25 mouse cellular contexts compared by ENCODE assay signal in the genomic region with DNA sequence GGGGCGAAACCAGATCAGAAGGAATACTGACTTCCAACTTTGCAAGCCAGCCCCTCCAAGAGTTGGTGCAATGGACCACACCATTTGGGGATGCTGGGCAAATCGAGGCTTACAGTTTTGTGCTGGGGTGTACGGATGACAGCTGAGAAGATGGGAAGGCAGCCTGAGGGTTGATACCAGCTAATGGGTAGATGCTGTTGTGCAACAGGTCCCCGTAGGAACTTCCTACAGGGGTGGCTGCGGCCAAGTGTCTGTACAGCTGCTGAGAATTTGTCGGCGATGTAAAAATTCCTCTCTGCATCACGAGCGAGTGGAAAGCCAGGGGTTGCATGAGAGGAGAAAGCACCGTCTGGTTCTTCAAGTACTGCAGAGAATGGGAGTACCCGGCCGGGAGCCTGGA.
DNase-seq lines count a peak whose midpoint lies in the region; ATAC-seq and TF ChIP-seq lines count a peak whose summit lies in the region.
"Had no signal": no experiment of that assay in that cellular context is flagged by ENCODE, and none has a peak within 500 bp of the region (broad histone marks: within the 10 kb centered on the region; RNA-seq: fewer than 3 reads in every experiment).

No protein-coding gene starts in this region.

- no peak overlapping the region for H3K9ac ChIP-seq in liver, adult 2 months (ENCODE audit: low read depth, low read length)
- H3K9ac ChIP-seq in liver, embryonic 12.5 days: no peak overlapping the region
- H3K9ac ChIP-seq: embryonic facial prominence, embryonic 13.5 days; embryonic facial prominence, embryonic 15.5 days; forebrain, embryonic 12.5 days had no signal

- DNase-seq in liver, adult 2 months (ENCODE audit: extremely low read depth, low read depth, low spot score): peak; percentile 16
- no peak for DNase-seq in kidney, adult 2 months
- DNase-seq in layer of hippocampus, postnatal 14 days (ENCODE audit: low spot score in 2 of 2): no peak
- DNase-seq: adrenal gland, adult 2 months; adrenal gland, postnatal 10 days; adrenal gland, postnatal 25 days; cerebellum, adult 11 months; cerebellum, adult 18-20 months; cerebellum, adult 8-10 months; cerebellum, adult 9-11 months; cerebellum, postnatal 14 days; cerebellum, postnatal 36 days; embryo, embryonic 11 days had no signal

- peaks cover 15% of the 10 kb centered on the region for H3K4me1 ChIP-seq in liver, adult 2 months (ENCODE audit: control insufficient read depth, insufficient read depth, low read length)
- H3K4me1 ChIP-seq in liver, embryonic 12.5 days: no peaks in the 10 kb centered on the region
- H3K4me1 ChIP-seq in E14TG2a.4 (replicated peaks; ENCODE audit: low read depth, low read length): peaks cover 96% of the 10 kb centered on the region
- H3K4me1 ChIP-seq in olfactory bulb, adult 2 months (ENCODE audit: control insufficient read depth, insufficient read depth, low read length): no peaks in the 10 kb centered on the region
- 0 out of 2 replicates have a peak, but pooled peaks cover 2% of the 10 kb centered on the region for H3K4me1 ChIP-seq in kidney, adult 2 months (ENCODE audit: control insufficient read depth, insufficient read depth, low read length)
- H3K4me1 ChIP-seq: embryonic facial prominence, embryonic 13.5 days; embryonic facial prominence, embryonic 15.5 days; forebrain, embryonic 12.5 days had no signal

- H3K36me3 ChIP-seq in liver, adult 2 months (ENCODE audit: control insufficient read depth, insufficient read depth, low read length): peaks cover 61% of the 10 kb centered on the region
- peaks cover 36% of the 10 kb centered on the region for H3K36me3 ChIP-seq in liver, embryonic 12.5 days
- peaks cover 92% of the 10 kb centered on the region for H3K36me3 ChIP-seq in E14TG2a.4 (ENCODE audit: insufficient read depth, low read length)
- H3K36me3 ChIP-seq in kidney, adult 2 months (ENCODE audit: control insufficient read depth, insufficient read depth, low read length): peaks cover 23% of the 10 kb centered on the region
- H3K36me3 ChIP-seq: G1E had no signal

- H3K27ac ChIP-seq in liver, adult 2 months (replicated peaks; ENCODE audit: insufficient read depth, low read depth, low read length): no peak overlapping the region
- H3K27ac ChIP-seq in liver, embryonic 12.5 days: no peak overlapping the region
- H3K27ac ChIP-seq in olfactory bulb, adult 2 months (ENCODE audit: insufficient read depth, low read depth, low read length): no peak overlapping the region
- H3K27ac ChIP-seq in kidney, adult 2 months (ENCODE audit: insufficient read depth, low read depth, low read length): no peak overlapping the region
- H3K27ac ChIP-seq: embryonic facial prominence, embryonic 13.5 days; embryonic facial prominence, embryonic 15.5 days; forebrain, embryonic 10.5 days; forebrain, embryonic 12.5 days had no signal

- no peak for TF ChIP-seq CTCF in liver, adult 2 months (IDR thresholded peaks at IDR 0.05; ENCODE audit: low read depth, low read length)
- TF ChIP-seq CTCF in E14TG2a.4 (conservative IDR thresholded peaks at IDR 0.05; ENCODE audit: low read length): no peak
- TF ChIP-seq CTCF in olfactory bulb, adult 2 months (IDR thresholded peaks at IDR 0.05; ENCODE audit: insufficient read depth, low read depth, low read length): no peak
- TF ChIP-seq CTCF in kidney, adult 2 months (conservative IDR thresholded peaks at IDR 0.05; ENCODE audit: insufficient read depth, insufficient read length, low read depth, low read length): no peak

- no peak for TF ChIP-seq POLR2A in liver, adult 2 months (IDR thresholded peaks at IDR 0.05; ENCODE audit: extremely low read depth, insufficient read depth, low read length)
- 0 out of 2 replicates have a peak, but pooled peaks have one; percentile 10 for TF ChIP-seq POLR2A in olfactory bulb, adult 2 months (IDR thresholded peaks at IDR 0.05; ENCODE audit: insufficient read depth, low read depth, low read length)
- no peak for TF ChIP-seq POLR2A in kidney, adult 2 months (IDR thresholded peaks at IDR 0.05; ENCODE audit: low read depth, low read length)

- H3K27me3 ChIP-seq in liver, adult 2 months (ENCODE audit: control insufficient read depth, insufficient read depth, low read length): no peaks in the 10 kb centered on the region
- H3K27me3 ChIP-seq in liver, embryonic 12.5 days (replicated peaks): no peaks in the 10 kb centered on the region
- H3K27me3 ChIP-seq in E14TG2a.4 (ENCODE audit: insufficient read depth, low read length): peaks cover 5% of the 10 kb centered on the region; the same call in 1 of the 2 replicates
- H3K27me3 ChIP-seq in kidney, adult 2 months (replicated peaks; ENCODE audit: control insufficient read depth, insufficient read depth, low read length): no peaks in the 10 kb centered on the region
- H3K27me3 ChIP-seq: embryonic facial prominence, embryonic 13.5 days; embryonic facial prominence, embryonic 15.5 days; forebrain, embryonic 12.5 days had no signal

- no peaks in the 10 kb centered on the region for H3K9me3 ChIP-seq in liver, embryonic 12.5 days (replicated peaks)
- no peaks in the 10 kb centered on the region for H3K9me3 ChIP-seq in E14TG2a.4 (ENCODE audit: low read length)
- H3K9me3 ChIP-seq: embryonic facial prominence, embryonic 13.5 days; embryonic facial prominence, embryonic 15.5 days; forebrain, embryonic 10.5 days; forebrain, embryonic 12.5 days had no signal

- no peaks in the 10 kb centered on the region for H3K79me2 ChIP-seq in liver, adult 2 months (ENCODE audit: control insufficient read depth, insufficient read depth, low read length)

- H3K4me2 ChIP-seq in liver, embryonic 12.5 days: no peak overlapping the region
- H3K4me2 ChIP-seq: embryonic facial prominence, embryonic 13.5 days; embryonic facial prominence, embryonic 15.5 days; forebrain, embryonic 12.5 days had no signal

- H3K4me3 ChIP-seq in liver, adult 2 months (ENCODE audit: insufficient read depth, low read depth, low read length): no peak overlapping the region
- no peak overlapping the region for H3K4me3 ChIP-seq in liver, embryonic 12.5 days
- peak overlapping the region; percentile 59 for H3K4me3 ChIP-seq in E14TG2a.4 (replicated peaks; ENCODE audit: low read length)
- H3K4me3 ChIP-seq in olfactory bulb, adult 2 months (ENCODE audit: insufficient read depth, low read depth, low read length): no peak overlapping the region
- no peak overlapping the region for H3K4me3 ChIP-seq in kidney, adult 2 months (ENCODE audit: insufficient read depth, low read depth, low read length)
- H3K4me3 ChIP-seq: embryonic facial prominence, embryonic 13.5 days; embryonic facial prominence, embryonic 15.5 days; erythroblast, embryonic 14.5 days; forebrain, embryonic 10.5 days; forebrain, embryonic 12.5 days had no signal

- ATAC-seq in liver, embryonic 12.5 days: no peak
- ATAC-seq in granulocyte monocyte progenitor cell, adult 5-6 weeks (replicated peaks; ENCODE audit: poor library complexity, severe bottlenecking): peak; percentile 57
- ATAC-seq: forebrain, embryonic 14.5 days; forebrain, embryonic 16.5 days had no signal

- 90% methylated on average over 12 of the region's 12 CpGs for WGBS in liver, adult 2 months
- WGBS in liver, embryonic 12.5 days (ENCODE audit: insufficient replicate concordance): 77% methylated on average over 12 of the region's 12 CpGs
- 96% methylated on average over 12 of the region's 12 CpGs for WGBS in olfactory bulb, adult 2 months
- 94% methylated on average over 12 of the region's 12 CpGs for WGBS in kidney, adult 2 months
